In genomic region chr17:28081385-28081784, GRCm38 (mm10) we compare ENCODE assay signal across 9 mouse cellular contexts. TPM values are rescaled to one million over a fixed set of nuclear protein-coding genes. Genes with fewer than 3 reads are reported as not detected.
DNase-seq lines count a peak whose midpoint lies in the region; ATAC-seq and TF ChIP-seq lines count a peak whose summit lies in the region.
"Had no signal": no experiment of that assay in that cellular context is flagged by ENCODE, and none has a peak within 500 bp of the region (broad histone marks: within the 10 kb centered on the region; RNA-seq: fewer than 3 reads in every experiment).

No protein-coding gene starts in this region.

- H3K9ac ChIP-seq in liver, embryonic 11.5 days (ENCODE audit: low read depth, low read length): no peak overlapping the region
- H3K9ac ChIP-seq in liver, embryonic 12.5 days: no peak overlapping the region
- no peak overlapping the region for H3K9ac ChIP-seq in kidney, postnatal 0 days (ENCODE audit: low read depth, low read length)
- H3K9ac ChIP-seq in stomach, postnatal 0 days (ENCODE audit: low read length): no peak overlapping the region
- H3K9ac ChIP-seq: liver, embryonic 13.5 days had no signal

- peaks cover 9% of the 10 kb centered on the region; the same call in 1 of the 2 replicates for H3K4me1 ChIP-seq in liver, embryonic 11.5 days (replicated peaks; ENCODE audit: control insufficient read depth, insufficient read depth, low read length)
- H3K4me1 ChIP-seq in liver, embryonic 12.5 days: peaks cover 38% of the 10 kb centered on the region
- peaks cover 3% of the 10 kb centered on the region; the same call in 1 of the 2 replicates for H3K4me1 ChIP-seq in kidney, postnatal 0 days (replicated peaks; ENCODE audit: insufficient read depth, low read length)
- no peaks in the 10 kb centered on the region for H3K4me1 ChIP-seq in stomach, postnatal 0 days (replicated peaks; ENCODE audit: control insufficient read depth, insufficient read depth)

- 51% methylated on average over 9 of the region's 9 CpGs for WGBS in liver, embryonic 11.5 days
- 43% methylated on average over 9 of the region's 9 CpGs for WGBS in liver, embryonic 12.5 days (ENCODE audit: insufficient replicate concordance)
- WGBS in kidney, postnatal 0 days: 71% methylated on average over 9 of the region's 9 CpGs
- WGBS in stomach, postnatal 0 days: 61% methylated on average over 9 of the region's 9 CpGs

- peak; percentile 63 for TF ChIP-seq CTCF in kidney, postnatal 0 days (IDR thresholded peaks at IDR 0.05; ENCODE audit: low read depth)
- TF ChIP-seq CTCF in stomach, postnatal 0 days (IDR thresholded peaks at IDR 0.05; ENCODE audit: low read depth): peak; percentile 69

- ATAC-seq in liver, embryonic 11.5 days (replicated peaks; ENCODE audit: low FRiP score): no peak
- ATAC-seq in liver, embryonic 12.5 days: no peak
- ATAC-seq in kidney, postnatal 0 days (replicated peaks; ENCODE audit: low FRiP score, low read depth): no peak
- no peak for ATAC-seq in stomach, postnatal 0 days (ENCODE audit: low FRiP score, low TSS enrichment)
- no peak for ATAC-seq in granulocyte monocyte progenitor cell, adult 5-6 weeks (replicated peaks; ENCODE audit: poor library complexity, severe bottlenecking)

- no peaks in the 10 kb centered on the region for H3K27me3 ChIP-seq in liver, embryonic 11.5 days (replicated peaks; ENCODE audit: control insufficient read depth, insufficient read depth, low read length)
- peaks cover 26% of the 10 kb centered on the region for H3K27me3 ChIP-seq in liver, embryonic 12.5 days (replicated peaks)
- H3K27me3 ChIP-seq in kidney, postnatal 0 days (ENCODE audit: insufficient read depth, low read length): no peaks in the 10 kb centered on the region
- no peaks in the 10 kb centered on the region for H3K27me3 ChIP-seq in stomach, postnatal 0 days (ENCODE audit: control insufficient read depth, insufficient read depth, low read length)

- no peak overlapping the region; the same call in 1 of the 2 replicates for H3K27ac ChIP-seq in liver, embryonic 11.5 days (ENCODE audit: low read depth, low read length)
- H3K27ac ChIP-seq in liver, embryonic 12.5 days: no peak overlapping the region
- H3K27ac ChIP-seq in kidney, postnatal 0 days: no peak overlapping the region
- H3K27ac ChIP-seq in stomach, postnatal 0 days (replicated peaks): no peak overlapping the region
- H3K27ac ChIP-seq: liver, embryonic 13.5 days had no signal

- no peaks in the 10 kb centered on the region for H3K9me3 ChIP-seq in liver, embryonic 11.5 days (ENCODE audit: control insufficient read depth, low read length)
- H3K9me3 ChIP-seq in liver, embryonic 12.5 days (replicated peaks): no peaks in the 10 kb centered on the region
- H3K9me3 ChIP-seq in kidney, postnatal 0 days (replicated peaks; ENCODE audit: low read length): no peaks in the 10 kb centered on the region
- no peaks in the 10 kb centered on the region for H3K9me3 ChIP-seq in stomach, postnatal 0 days (ENCODE audit: control insufficient read depth, low read length)
- H3K9me3 ChIP-seq: liver, embryonic 13.5 days had no signal

- no peak overlapping the region for H3K4me2 ChIP-seq in liver, embryonic 11.5 days
- H3K4me2 ChIP-seq in liver, embryonic 12.5 days: no peak overlapping the region
- H3K4me2 ChIP-seq in kidney, postnatal 0 days (ENCODE audit: low read length): no peak overlapping the region
- H3K4me2 ChIP-seq in stomach, postnatal 0 days (replicated peaks; ENCODE audit: low read depth): no peak overlapping the region

- peak; percentile 64 for DNase-seq in embryo, embryonic 10.5 days (ENCODE audit: low spot score)
- no peak for DNase-seq in embryo, embryonic 10 days (ENCODE audit: low spot score)
- peak; percentile 54 for DNase-seq in liver, embryonic 11.5 days (ENCODE audit: low spot score)
- DNase-seq in WW6 (ENCODE audit: low read depth, low spot score): peak; percentile 73
- no peak for DNase-seq in kidney, postnatal 0 days (ENCODE audit: low spot score)
- peak; percentile 56 for DNase-seq in stomach, postnatal 0 days (ENCODE audit: low spot score)
- DNase-seq: liver, embryonic 13.5 days had no signal

- H3K4me3 ChIP-seq in liver, embryonic 11.5 days (ENCODE audit: low read depth, low read length): no peak overlapping the region
- H3K4me3 ChIP-seq in liver, embryonic 12.5 days: no peak overlapping the region
- H3K4me3 ChIP-seq in kidney, postnatal 0 days (replicated peaks; ENCODE audit: low read depth, low read length): no peak overlapping the region
- H3K4me3 ChIP-seq in stomach, postnatal 0 days (ENCODE audit: low read depth, low read length): no peak overlapping the region

- no peaks in the 10 kb centered on the region for H3K36me3 ChIP-seq in liver, embryonic 11.5 days (ENCODE audit: control insufficient read depth, insufficient read depth, low read length)
- no peaks in the 10 kb centered on the region for H3K36me3 ChIP-seq in liver, embryonic 12.5 days
- no peaks in the 10 kb centered on the region for H3K36me3 ChIP-seq in kidney, postnatal 0 days (ENCODE audit: insufficient read depth, low read length)
- no peaks in the 10 kb centered on the region for H3K36me3 ChIP-seq in stomach, postnatal 0 days (ENCODE audit: control insufficient read depth, insufficient read depth, low read length)
- H3K36me3 ChIP-seq: liver, embryonic 13.5 days had no signal

- no peak for TF ChIP-seq EP300 in stomach, postnatal 0 days (optimal IDR thresholded peaks at IDR 0.05)

RNA-seq across cellular contexts. Expression of gene Tcp11, which starts 0.9 kb away (rescaled TPM):
- 0.61 and 0.97 TPM in 2 replicates for polyA plus RNA-seq in liver, embryonic 11.5 days (2014; fragmentation: Nextera tagmentation; extraction: Ambion mirVana)
- polyA plus RNA-seq in liver, embryonic 12.5 days (2016; fragmentation: Nextera tagmentation; extraction: Ambion mirVana): 0.44 and 0.53 TPM in 2 replicates
- polyA plus RNA-seq in kidney, postnatal 0 days (2015; fragmentation: Nextera tagmentation; extraction: Ambion mirVana): 5.8 TPM in 2 replicates
- 1.1 and 1.7 TPM in 2 replicates for polyA plus RNA-seq in stomach, postnatal 0 days (2015; fragmentation: Nextera tagmentation; extraction: Ambion mirVana)
- 0.60 TPM in 1 of 2 replicates, not detected in the other for total RNA-seq in granulocyte monocyte progenitor cell, adult 5-6 weeks (2014; fragmentation: Nextera tagmentation)
- total RNA-seq in granulocyte monocyte progenitor cell, adult 5-6 weeks (2017): 2.1 and 2.4 TPM in 2 replicates

Comparison
In these comparisons a context has a peak if more than half of its experiments do, and no peak if none do; other contexts are left out.
1. DNase-seq: peak in embryo, embryonic 10.5 days (single experiment), liver, embryonic 11.5 days (single experiment), WW6 (single experiment) and stomach, postnatal 0 days (single experiment); none in embryo, embryonic 10 days (single experiment) and kidney, postnatal 0 days (single experiment).